Mouse (Mus musculus) intestine, embryonic 15.5 days (tissue): ENCODE results near the gene Rfx4. TPM values are rescaled to one million over a fixed set of nuclear protein-coding genes. Genes with fewer than 3 reads are reported as not detected.

Experiments
- ATAC-seq: fragments of 200-750 bp; cut with Nextera tagmentation; 2 replicates; pipeline ENCODE4 v1.8.0; 2017; ENCODE audit warnings: moderate TSS enrichment, moderate library complexity
- H3K27ac ChIP-seq: fragments of 300-500 bp; sonication (generic); 2 replicates; pipeline ENCODE4 v1.5.1; 2015; ENCODE audit warnings: mild to moderate bottlenecking, inconsistent platforms
- H3K27me3 ChIP-seq: fragments of 300-500 bp; sonication (generic); replicated peaks from 2 replicates; pipeline ENCODE4 v1.6.1; 2015; ENCODE audit warnings: inconsistent platforms
- H3K36me3 ChIP-seq: fragments of 300-500 bp; sonication (generic); 2 replicates; pipeline ENCODE4 v1.6.1; 2015; ENCODE audit warnings: inconsistent platforms
- H3K4me1 ChIP-seq: fragments of 300-500 bp; sonication (generic); replicated peaks from 2 replicates; pipeline ENCODE4 v1.6.1; 2015; ENCODE audit warnings: inconsistent platforms
- H3K4me2 ChIP-seq: fragments of 300-500 bp; sonication (generic); replicated peaks from 2 replicates; pipeline ENCODE4 v1.6.1; 2015; ENCODE audit warnings: mild to moderate bottlenecking, inconsistent platforms
- H3K4me3 ChIP-seq: fragments of 300-500 bp; sonication (generic); replicated peaks from 2 replicates; pipeline ENCODE4 v1.5.1; 2015; ENCODE audit warnings: inconsistent platforms
- H3K9ac ChIP-seq: fragments of 300-500 bp; sonication (generic); 2 replicates; pipeline ENCODE4 v1.6.1; 2015; ENCODE audit warnings: inconsistent platforms
- H3K9me3 ChIP-seq: fragments of 300-500 bp; sonication (generic); 2 replicates; pipeline ENCODE4 v1.6.1; 2016; ENCODE audit warnings: inconsistent platforms
- WGBS: fragments of 180-500 bp; shearing (Covaris S2); methylation state at CpG from one replicate; pipeline ENCODE4 v1.1.7; 2015; 5-methylcytosine and 5-hydroxymethylcytosine counted together
- polyA plus RNA-seq: library from polyadenylated mRNA; unstranded; fragments of >200 nt; fragmentation: Nextera tagmentation; extraction: Ambion mirVana; gene quantifications from 2 replicates; pipeline ENCODE4 v1.2.1, GENCODE M21; 2015

The Rfx4 gene
- polyA plus RNA-seq, 1 experiment from 2014 or later, result not detected

DNA sequence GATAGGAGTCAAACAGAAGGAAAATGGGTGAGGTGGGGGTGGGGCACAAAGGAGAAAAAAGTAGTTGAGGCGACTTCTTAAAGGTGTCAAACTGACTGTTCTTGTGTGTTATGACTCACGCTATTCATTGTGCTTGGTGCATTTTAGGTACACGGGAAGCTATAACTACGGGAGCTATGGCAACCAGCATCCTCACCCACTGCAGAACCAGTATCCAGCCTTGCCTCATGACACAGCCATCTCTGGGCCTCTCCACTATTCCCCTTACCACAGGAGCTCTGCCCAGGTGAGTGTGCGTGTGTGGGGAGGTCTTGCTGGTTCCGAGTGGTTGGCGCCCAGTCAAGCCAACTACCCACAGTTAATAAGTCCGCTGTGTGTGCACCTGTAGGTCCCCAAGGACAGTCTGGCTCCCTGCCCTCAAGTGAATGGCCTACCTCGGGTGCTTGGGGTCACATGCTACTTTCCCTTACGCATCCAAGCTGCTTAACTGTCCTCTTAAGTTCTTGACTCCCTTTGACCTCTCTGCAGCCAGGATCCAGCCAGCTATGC lies 140.0 kb downstream of the Rfx4 start:
- Histone ChIP-seq H3K9ac (no peak overlapping the region), H3K36me3 (no peaks in the 10 kb centered on the region), H3K4me3 (no peak overlapping the region), H3K27me3 (no peaks in the 10 kb centered on the region), H3K4me2 (no peak overlapping the region), H3K4me1 (peaks cover 10% of the 10 kb centered on the region; the same call in 1 of the 2 replicates), H3K9me3 (no peaks in the 10 kb centered on the region), H3K27ac (no peak overlapping the region)
- ATAC-seq, result no peak
- 90% methylated on average over 10 of the region's 10 CpGs for WGBS

DNA sequence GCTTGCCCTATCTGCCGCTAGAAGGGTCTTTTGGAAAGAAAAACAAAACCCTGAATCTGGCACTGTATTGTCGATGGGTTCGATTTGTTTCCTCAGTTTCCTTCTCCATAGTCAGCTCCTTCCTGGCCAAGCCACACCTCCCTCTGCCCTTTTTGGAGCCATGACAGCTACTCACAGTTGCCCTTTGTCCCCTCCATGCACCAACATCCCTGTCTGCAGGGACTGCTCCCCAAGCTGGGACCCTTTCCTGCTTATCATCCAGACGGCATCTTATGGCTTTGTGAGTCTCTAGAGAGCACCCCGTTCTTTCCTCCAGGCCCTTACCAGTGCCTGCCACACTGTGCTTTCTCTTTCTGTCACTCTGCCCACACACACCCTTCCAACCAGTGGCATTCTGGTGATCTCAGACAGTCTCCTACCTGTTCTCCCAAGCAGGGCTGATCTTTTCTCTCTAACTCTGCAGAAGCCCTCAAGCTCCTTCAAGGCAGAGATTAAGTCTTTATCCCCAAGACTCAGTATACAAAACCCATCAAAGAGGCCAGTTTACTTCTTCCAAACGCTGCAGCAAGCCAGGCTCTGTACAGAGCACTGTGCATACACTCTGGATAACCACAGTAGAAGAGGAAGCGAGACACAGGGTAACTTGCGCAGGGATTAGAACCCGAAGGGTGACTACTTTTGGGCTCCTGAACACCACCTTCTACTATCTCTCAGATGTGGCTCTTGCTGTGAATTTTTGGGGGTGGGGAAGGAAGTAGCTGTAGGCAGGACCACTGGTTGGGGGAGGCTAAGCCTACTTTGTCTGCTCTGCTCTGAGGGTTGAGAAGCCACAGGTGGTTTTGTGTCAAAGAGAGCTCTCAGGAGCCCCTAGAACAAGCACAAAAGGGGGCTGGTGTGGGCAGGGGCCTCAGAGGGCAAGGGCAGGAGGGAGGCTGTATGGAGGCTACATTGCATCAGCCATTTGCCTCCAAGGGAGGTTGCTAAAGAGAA lies 141.4 kb downstream of the Rfx4 start:
- no peak for ATAC-seq
- Histone ChIP-seq H3K9me3 (no peaks in the 10 kb centered on the region), H3K36me3 (no peaks in the 10 kb centered on the region), H3K9ac (no peak overlapping the region), H3K27me3 (no peaks in the 10 kb centered on the region), H3K4me3 (no peak overlapping the region), H3K27ac (no peak overlapping the region), H3K4me1 (peaks cover 10% of the 10 kb centered on the region; the same call in 1 of the 2 replicates), H3K4me2 (no peak overlapping the region)
- WGBS, result 66% methylated on average over 9 of the region's 9 CpGs

DNA sequence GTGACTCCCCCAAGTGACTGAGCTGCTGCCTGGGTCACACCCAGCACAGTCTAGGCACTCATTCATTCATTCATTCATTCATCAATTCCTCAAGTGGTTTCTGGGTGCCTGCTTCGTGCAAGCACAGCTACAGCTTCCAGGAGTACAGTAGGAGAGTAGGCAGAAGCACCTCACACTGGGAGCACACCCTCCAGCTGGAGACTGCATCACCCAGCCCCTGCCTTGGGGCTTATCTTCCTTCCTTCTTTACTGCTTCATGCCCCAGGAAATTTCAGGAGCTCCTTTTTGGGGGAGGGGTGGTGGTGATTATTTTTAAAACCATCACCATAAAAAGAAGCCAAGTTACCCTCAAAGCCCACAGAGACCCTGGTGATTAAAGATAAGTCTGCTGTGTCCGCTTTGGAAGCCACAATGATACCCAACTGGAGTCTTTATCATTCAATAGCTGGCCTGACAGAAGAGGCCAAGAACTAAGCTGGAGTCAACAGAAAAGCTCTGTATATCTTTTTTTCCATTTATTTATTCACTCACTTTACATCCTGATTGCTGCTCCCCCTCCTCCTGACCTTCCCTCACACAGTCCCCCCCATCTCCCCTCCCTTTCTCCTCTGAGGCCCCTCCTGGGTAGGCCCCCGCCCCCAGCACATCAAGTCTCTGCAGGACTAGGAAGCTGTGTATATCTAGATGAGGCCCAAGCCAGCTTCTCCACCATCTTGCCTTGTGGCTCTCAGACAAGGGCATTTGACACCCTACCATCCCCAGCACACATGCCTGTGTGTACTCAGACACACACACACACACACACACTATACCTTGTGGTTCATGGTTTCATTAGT lies 142.5 kb downstream of the Rfx4 start:
- 71% methylated on average over 3 of the region's 3 CpGs for WGBS
- no peak overlapping the region for H3K4me3 ChIP-seq
- no peaks in the 10 kb centered on the region for H3K9me3 ChIP-seq
- ATAC-seq, result no peak
- H3K27ac ChIP-seq, result no peak overlapping the region
- H3K36me3 ChIP-seq, result no peaks in the 10 kb centered on the region
- H3K27me3 ChIP-seq, result no peaks in the 10 kb centered on the region
- no peak overlapping the region for H3K4me2 ChIP-seq
- no peak overlapping the region for H3K9ac ChIP-seq
- H3K4me1 ChIP-seq, result peaks cover 12% of the 10 kb centered on the region

DNA sequence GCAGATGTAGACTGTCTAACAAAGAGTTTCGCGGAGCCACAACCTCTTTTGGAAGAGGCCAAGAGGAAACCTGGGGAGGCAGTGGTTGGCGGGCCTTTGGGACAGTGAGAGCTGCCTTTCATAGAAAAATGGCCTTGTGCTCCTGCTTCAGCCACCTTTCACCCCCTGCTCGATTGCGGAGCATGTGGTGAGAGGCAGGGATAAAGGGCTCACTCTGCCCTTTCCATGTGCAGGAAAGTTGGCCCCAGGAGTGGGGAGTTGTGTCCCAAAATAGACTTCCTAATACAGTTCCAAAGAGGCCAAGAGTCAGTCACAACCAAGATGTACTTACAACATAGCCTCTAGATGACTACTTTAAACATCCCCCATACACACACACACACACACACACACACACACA lies 145.8 kb downstream of the Rfx4 start:
- no peaks in the 10 kb centered on the region for H3K36me3 ChIP-seq
- no peak overlapping the region for H3K27ac ChIP-seq
- no peak overlapping the region for H3K9ac ChIP-seq
- no peaks in the 10 kb centered on the region for H3K9me3 ChIP-seq
- no peak for ATAC-seq
- 72% methylated on average over 5 of the region's 5 CpGs for WGBS
- H3K27me3 ChIP-seq, result no peaks in the 10 kb centered on the region
- no peak overlapping the region for H3K4me3 ChIP-seq
- H3K4me2 ChIP-seq, result no peak overlapping the region
- peaks cover 17% of the 10 kb centered on the region for H3K4me1 ChIP-seq

DNA sequence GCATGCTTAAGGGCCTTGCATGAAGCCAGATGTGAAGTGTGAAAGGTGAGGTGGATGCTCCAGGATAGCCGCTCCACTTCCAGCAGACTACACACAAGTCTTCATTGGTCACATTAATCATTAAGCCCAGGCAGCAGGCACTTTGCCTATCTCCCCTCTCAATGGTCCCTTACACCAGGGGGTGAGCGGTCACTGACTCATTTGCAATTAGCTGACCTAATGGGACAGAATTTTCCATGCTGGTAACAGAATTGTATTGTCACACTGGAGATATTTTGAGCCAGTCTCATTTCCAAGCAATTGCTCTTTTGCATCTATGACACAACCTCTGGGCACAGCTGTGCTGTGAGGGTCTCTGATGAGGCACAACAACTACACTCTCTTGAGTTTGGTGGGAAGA lies 146.4 kb downstream of the Rfx4 start:
- Histone ChIP-seq H3K9me3 (no peaks in the 10 kb centered on the region), H3K4me2 (no peak overlapping the region), H3K4me3 (no peak overlapping the region), H3K4me1 (peaks cover 14% of the 10 kb centered on the region), H3K9ac (no peak overlapping the region), H3K36me3 (no peaks in the 10 kb centered on the region), H3K27ac (no peak overlapping the region), H3K27me3 (no peaks in the 10 kb centered on the region)
- ATAC-seq, result no peak
- WGBS, result 65% methylated on average over 2 of the region's 2 CpGs

DNA sequence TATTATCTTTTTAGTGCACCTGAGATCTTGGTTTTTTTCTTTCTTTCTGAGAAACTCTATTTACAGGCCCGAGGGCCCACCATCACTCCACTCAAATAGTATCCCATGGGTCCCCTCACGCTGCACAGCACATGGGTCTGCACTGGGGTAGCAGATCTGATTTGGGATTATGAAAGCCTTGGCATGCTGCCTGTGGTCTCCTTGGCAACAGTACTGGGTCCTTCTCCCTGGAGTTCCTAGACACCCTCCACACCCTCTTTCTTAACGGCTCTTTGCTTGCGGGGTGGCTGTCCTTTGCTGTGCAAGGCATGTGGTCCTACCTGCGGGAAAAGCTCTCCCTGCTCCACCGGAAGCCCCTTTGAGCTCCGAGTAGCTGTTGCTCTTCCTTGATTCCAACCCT lies 147.4 kb downstream of the Rfx4 start:
- WGBS, result 35% methylated on average over 7 of the region's 7 CpGs
- 0 out of 2 replicates have a peak, but pooled peaks have one; percentile 42 for ATAC-seq

DNA sequence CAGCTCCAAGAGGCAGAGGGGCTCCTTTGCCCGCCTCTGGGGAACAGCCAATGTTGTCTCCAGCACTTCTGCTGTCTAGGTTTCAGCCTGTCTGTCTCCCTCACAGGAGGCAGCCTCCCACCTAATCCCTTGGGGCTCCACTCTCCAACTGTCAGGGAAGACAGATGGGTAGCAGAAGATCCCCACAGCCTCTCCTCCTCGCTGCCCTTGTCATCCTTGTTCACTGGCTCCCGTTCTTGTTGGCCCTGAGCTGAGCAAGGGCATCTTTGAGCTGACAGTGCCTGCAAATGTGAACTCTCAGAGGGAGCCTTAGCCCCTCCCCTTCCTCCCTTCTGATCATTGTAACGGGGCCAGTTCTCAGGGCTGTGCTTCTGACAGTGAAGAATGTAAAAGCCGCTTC lies 147.9 kb downstream of the Rfx4 start:
- Histone ChIP-seq H3K36me3 (no peaks in the 10 kb centered on the region), H3K9me3 (no peaks in the 10 kb centered on the region), H3K4me3 (no peak overlapping the region), H3K9ac (0 out of 2 replicates have a peak overlapping the region, but pooled peaks have one; percentile 23), H3K4me1 (peaks cover 7% of the 10 kb centered on the region), H3K27ac (no peak overlapping the region), H3K27me3 (no peaks in the 10 kb centered on the region), H3K4me2 (peak overlapping the region; percentile 49)
- ATAC-seq, result 0 out of 2 replicates have a peak, but pooled peaks have one; percentile 29
- 12% methylated on average over 5 of the region's 5 CpGs for WGBS

More for the DNA sequence above, 147.4 kb downstream of the Rfx4 start:
- H3K4me2 ChIP-seq, result peak overlapping the region; percentile 49
- H3K27me3 ChIP-seq, result no peaks in the 10 kb centered on the region
- 0 out of 2 replicates have a peak overlapping the region, but pooled peaks have one; percentile 23 for H3K9ac ChIP-seq
- H3K4me3 ChIP-seq, result no peak overlapping the region
- no peaks in the 10 kb centered on the region for H3K36me3 ChIP-seq
- H3K27ac ChIP-seq, result no peak overlapping the region
- no peaks in the 10 kb centered on the region for H3K9me3 ChIP-seq
- peaks cover 7% of the 10 kb centered on the region for H3K4me1 ChIP-seq

DNA sequence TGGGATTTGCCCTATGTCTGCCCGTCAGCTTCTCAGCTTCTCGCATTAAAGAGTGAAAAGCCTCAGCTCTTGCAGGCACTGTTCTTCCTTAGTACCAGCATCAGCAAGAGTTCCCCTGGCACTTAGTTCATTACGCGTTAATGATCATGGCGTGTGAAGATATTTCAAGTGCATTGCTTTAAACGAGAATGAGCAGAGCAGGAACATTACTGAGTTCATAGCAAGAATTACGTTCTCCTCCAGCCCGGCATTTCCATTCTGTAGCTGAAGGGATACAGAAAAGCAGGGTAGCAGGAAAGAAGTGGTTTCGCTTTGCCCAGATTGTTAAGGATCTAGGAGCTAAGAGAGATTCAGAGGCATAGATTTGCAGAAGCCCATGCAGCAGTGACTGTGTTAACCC lies 151.0 kb downstream of the Rfx4 start:
- 85% methylated on average over 9 of the region's 9 CpGs for WGBS
- Histone ChIP-seq H3K36me3 (no peaks in the 10 kb centered on the region), H3K27ac (no peak overlapping the region), H3K27me3 (no peaks in the 10 kb centered on the region), H3K9me3 (no peaks in the 10 kb centered on the region), H3K9ac (no peak overlapping the region), H3K4me3 (no peak overlapping the region), H3K4me1 (peaks cover 7% of the 10 kb centered on the region), H3K4me2 (no peak overlapping the region)
- no peak for ATAC-seq

DNA sequence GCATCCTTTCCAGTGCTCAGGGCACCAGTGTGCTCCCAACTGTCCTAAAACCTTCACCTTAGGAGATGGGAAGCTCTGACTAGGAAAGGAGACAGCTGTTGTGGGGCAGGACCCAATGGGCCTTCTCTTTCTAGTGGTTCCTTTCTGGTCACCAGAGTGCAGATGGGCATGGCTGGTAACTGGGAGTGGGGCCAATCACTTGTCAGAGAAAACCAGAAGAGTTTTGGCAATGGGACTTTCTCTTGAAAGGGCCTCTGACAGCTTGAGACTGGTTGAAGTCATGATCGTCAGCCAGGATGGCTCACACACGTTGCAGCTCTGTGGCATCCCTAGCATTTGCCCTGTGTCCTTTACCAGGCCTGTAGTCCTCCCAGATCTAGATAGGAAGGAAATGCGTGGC lies 152.1 kb downstream of the Rfx4 start:
- Histone ChIP-seq H3K9me3 (no peaks in the 10 kb centered on the region), H3K36me3 (no peaks in the 10 kb centered on the region), H3K4me2 (no peak overlapping the region), H3K4me3 (no peak overlapping the region), H3K9ac (no peak overlapping the region), H3K27ac (no peak overlapping the region), H3K27me3 (no peaks in the 10 kb centered on the region), H3K4me1 (peaks cover 7% of the 10 kb centered on the region)
- no peak for ATAC-seq
- WGBS, result 91% methylated on average over 3 of the region's 3 CpGs

DNA sequence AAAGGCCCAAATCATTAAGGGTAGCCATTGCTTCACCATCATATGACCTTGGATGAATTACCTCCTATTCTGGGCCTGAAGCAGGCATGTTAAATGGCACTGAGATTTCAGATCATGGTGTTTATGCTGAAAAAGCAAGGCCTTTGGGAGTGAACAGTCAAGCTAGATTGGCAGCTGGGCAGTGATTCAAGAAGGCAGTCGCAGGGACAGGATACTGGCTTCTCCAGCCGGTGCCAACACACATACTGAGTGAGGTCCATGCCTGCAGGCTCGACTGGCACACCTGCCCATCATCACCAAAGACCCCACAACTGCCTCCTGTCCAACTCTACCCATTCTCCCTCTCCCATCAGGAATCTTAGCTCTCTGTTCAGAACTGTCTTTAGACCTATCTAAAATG lies 152.6 kb downstream of the Rfx4 start:
- Histone ChIP-seq H3K9ac (no peak overlapping the region), H3K4me1 (peaks cover 4% of the 10 kb centered on the region), H3K4me2 (no peak overlapping the region), H3K27ac (no peak overlapping the region), H3K4me3 (no peak overlapping the region), H3K27me3 (no peaks in the 10 kb centered on the region), H3K36me3 (no peaks in the 10 kb centered on the region), H3K9me3 (no peaks in the 10 kb centered on the region)
- 90% methylated on average over 3 of the region's 3 CpGs for WGBS
- ATAC-seq, result no peak

DNA sequence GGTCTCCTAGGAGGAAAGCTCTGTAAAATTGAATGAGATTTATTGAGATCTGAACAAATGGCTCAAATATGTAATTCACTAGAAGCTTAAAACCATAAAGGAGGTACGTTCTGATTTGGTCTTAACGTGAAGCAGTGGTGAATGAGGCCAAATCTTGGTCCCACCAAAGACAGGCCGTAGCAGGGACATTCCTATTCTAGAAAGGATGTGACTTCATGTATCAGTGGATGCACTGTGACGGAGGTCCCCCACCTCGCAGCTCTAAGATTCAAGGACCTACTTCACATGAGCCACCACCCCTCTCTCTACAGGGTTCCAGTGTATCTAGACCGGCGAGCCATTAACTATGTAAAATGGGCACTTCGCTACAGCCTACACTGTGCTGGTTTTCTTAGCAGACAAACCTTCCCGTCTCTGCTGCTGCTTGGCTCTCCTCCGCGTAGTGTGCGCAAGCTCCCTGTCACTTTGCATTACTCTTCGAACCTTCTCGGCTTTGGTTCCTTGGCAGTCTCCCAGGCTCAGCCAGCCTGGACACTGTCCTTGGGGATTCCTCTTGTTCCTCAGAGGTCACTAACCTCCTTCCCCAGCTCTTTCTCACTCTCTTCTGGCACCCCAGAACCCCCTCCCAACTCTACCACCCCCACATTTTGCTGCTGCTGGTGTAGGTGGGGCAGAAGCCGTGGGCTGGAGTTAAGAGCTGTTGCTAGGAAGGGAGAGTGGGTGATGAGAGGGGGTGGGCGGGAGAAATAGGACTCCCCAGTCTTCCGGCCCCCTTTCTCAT lies 153.3 kb downstream of the Rfx4 start:
- WGBS, result 78% methylated on average over 17 of the region's 17 CpGs
- no peak overlapping the region for H3K27ac ChIP-seq

More for the DNA sequence above, 153.3 kb downstream of the Rfx4 start:
- Histone ChIP-seq H3K4me3 (no peak overlapping the region), H3K4me2 (no peak overlapping the region), H3K9ac (no peak overlapping the region), H3K9me3 (no peaks in the 10 kb centered on the region), H3K4me1 (no peaks in the 10 kb centered on the region), H3K27me3 (no peaks in the 10 kb centered on the region), H3K36me3 (no peaks in the 10 kb centered on the region)
- no peak for ATAC-seq
